Mouse (Mus musculus) T-helper 2 cell (primary cell): ENCODE measurements around the gene Vmn2r72.

Experiments
- in situ Hi-C: fragments of 300-600 bp; cut with MboI, MseI; formaldehyde crosslinking; loops from one replicate; pipeline ENCODE4 v1.15.1; 2025; ENCODE audit warnings: high pct_unique_total_duplicates

Vmn2r72 gene

DNA sequence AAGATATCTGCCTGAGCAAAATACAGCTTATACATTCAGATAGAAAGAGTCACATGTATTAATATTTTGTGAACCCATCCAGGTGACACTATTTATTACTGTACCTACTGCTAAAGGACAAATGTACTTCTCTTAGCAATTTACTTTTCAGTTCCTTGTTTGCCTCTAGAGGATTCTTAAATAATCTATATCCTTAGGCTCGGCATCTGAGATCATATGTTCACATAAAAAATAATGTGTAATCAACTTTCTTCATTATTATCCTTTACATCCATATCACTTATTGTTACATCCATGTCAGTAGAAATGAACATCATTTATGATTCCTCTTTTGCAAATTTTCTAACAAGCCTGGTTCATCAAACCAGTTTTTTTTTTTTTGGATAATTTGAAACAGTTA is at the start of gene Vmn2r72:
Gene Vmn2r72 (minus strand): TSS at position 101 of the 400 bp plus-strand sequence.
- in situ Hi-C loops, result no loop called here
